Mouse (Mus musculus): Measurements from ENCODE around the gene Scamp2. TPM values are rescaled to one million over a fixed set of nuclear protein-coding genes. Genes with fewer than 3 reads are reported as not detected.

Scamp2 gene
- polyA plus RNA-seq, 2 experiments: 13.9 to 21.1 TPM

- DNase-seq (ENCODE audit: low read depth in 3 of 3, low spot score in 3 of 3) (no peak), ATAC-seq (ENCODE audit: insufficient read depth) (no peak)
- Histone ChIP-seq H3K9me3 (ENCODE audit: control insufficient read depth, low read length) (no peaks in the 10 kb centered on the region), H3K4me2 (ENCODE audit: low read depth) (peak overlapping the region; percentile 88), H3K4me3 (ENCODE audit: insufficient read depth in 1 of 2, low read depth in 2 of 2, low read length in 2 of 2) (no peak overlapping the region), H3K9ac (replicated peaks) (no peak overlapping the region; the same call in 1 of the 2 replicates), H3K27ac (no peak overlapping the region), H3K36me3 (replicated peaks; ENCODE audit: control insufficient read depth, insufficient read depth, low read depth) (no peaks in the 10 kb centered on the region), H3K4me1 (replicated peaks; ENCODE audit: control insufficient read depth in 2 of 2, insufficient read depth in 2 of 2, low read length in 1 of 2) (peaks cover 16 to 18% of the 10 kb centered on the region in 2 experiments), H3K27me3 (ENCODE audit: control insufficient read depth, insufficient read depth, low read length) (no peaks in the 10 kb centered on the region)
- 37% methylated on average over 4 of the region's 4 CpGs for WGBS (ENCODE audit: insufficient replicate concordance)
- TF ChIP-seq CTCF (IDR thresholded peaks at IDR 0.05; ENCODE audit: low read depth) (no peak), EP300 (IDR thresholded peaks at IDR 0.05; ENCODE audit: low read depth) (no peak)
Observed at GRCm38 (mm10) chr9:57562896-57563372, 2.2 kb downstream of the Scamp2 start.

DNA sequence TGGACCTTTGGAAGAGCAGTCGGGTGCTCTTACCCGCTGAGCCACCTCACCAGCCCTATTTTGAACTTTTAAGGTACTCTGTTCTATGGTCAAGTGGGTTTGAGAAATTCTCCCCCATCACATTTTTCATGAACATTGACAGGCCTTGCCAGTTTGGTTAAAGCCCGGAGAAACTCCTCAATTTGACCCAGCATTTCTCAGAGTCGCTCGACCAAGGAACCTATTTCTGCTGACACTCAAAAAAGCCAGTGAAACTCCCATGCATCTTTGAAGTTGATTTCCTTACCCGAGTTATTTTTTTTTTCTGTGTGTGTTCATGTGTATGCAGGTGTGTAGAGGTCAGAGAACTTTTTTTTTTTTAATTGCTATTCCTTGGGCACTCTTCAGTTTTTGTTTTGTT, 3.9 kb downstream of the Scamp2 start:
- WGBS (ENCODE audit: insufficient replicate concordance): 75% methylated on average over 6 of the region's 6 CpGs
- DNase-seq (ENCODE audit: low read depth in 3 of 3, low spot score in 3 of 3) (no peak), ATAC-seq (ENCODE audit: insufficient read depth) (no peak)
- no peaks in the 10 kb centered on the region for H3K27me3 ChIP-seq (ENCODE audit: control insufficient read depth, insufficient read depth, low read length)
- H3K4me2 ChIP-seq (ENCODE audit: low read depth): no peak overlapping the region
- peaks cover 16 to 18% of the 10 kb centered on the region in 2 experiments for H3K4me1 ChIP-seq (replicated peaks; ENCODE audit: control insufficient read depth in 2 of 2, insufficient read depth in 2 of 2, low read length in 1 of 2)
- no peak overlapping the region for H3K4me3 ChIP-seq (ENCODE audit: insufficient read depth in 1 of 2, low read depth in 2 of 2, low read length in 2 of 2)
- H3K9ac ChIP-seq (replicated peaks): no peak overlapping the region
- no peaks in the 10 kb centered on the region for H3K9me3 ChIP-seq (ENCODE audit: control insufficient read depth, low read length)
- TF ChIP-seq EP300 (IDR thresholded peaks at IDR 0.05; ENCODE audit: low read depth) (no peak), CTCF (IDR thresholded peaks at IDR 0.05; ENCODE audit: low read depth) (no peak)
- H3K27ac ChIP-seq: no peak overlapping the region
- H3K36me3 ChIP-seq (replicated peaks; ENCODE audit: control insufficient read depth, insufficient read depth, low read depth): no peaks in the 10 kb centered on the region

DNA sequence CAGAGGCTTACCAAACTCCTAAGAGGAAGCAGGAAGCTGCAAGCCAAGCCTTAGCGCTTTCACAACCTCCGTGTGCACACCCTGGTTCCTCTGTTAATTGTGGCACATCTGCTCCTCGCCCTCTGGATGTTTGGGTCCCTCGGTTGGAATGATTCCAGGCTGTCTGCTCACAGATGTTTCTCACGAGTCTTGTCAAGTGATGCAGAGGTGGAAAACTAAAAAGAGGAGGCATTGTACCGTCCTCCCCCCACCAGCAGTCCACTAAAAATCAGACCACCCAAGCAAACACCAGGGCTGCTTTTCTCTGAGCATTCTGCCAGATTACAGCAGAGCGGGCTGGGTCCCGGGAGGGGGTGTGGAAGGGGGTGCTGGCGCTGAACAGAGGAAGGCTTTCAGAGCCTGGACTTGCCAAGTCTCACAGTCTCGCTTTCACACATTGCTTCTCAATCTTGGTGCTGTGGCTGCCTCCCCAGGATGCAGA, 5.0 kb downstream of the Scamp2 start:
- DNase-seq (ENCODE audit: low read depth in 3 of 3, low spot score in 3 of 3) (no peak), ATAC-seq (ENCODE audit: insufficient read depth) (no peak)
- Histone ChIP-seq H3K36me3 (replicated peaks; ENCODE audit: control insufficient read depth, insufficient read depth, low read depth) (0 out of 2 replicates have a peak, but pooled peaks cover 2% of the 10 kb centered on the region), H3K4me1 (replicated peaks; ENCODE audit: control insufficient read depth in 2 of 2, insufficient read depth in 2 of 2, low read length in 1 of 2) (peaks cover 11 to 12% of the 10 kb centered on the region in 2 experiments), H3K4me3 (ENCODE audit: insufficient read depth in 1 of 2, low read depth in 2 of 2, low read length in 2 of 2) (no peak overlapping the region), H3K27me3 (ENCODE audit: control insufficient read depth, insufficient read depth, low read length) (no peaks in the 10 kb centered on the region), H3K9me3 (ENCODE audit: control insufficient read depth, low read length) (no peaks in the 10 kb centered on the region), H3K9ac (replicated peaks) (no peak overlapping the region), H3K27ac (no peak overlapping the region), H3K4me2 (ENCODE audit: low read depth) (no peak overlapping the region)
- WGBS (ENCODE audit: insufficient replicate concordance): 52% methylated on average over 10 of the region's 10 CpGs
- TF ChIP-seq EP300 (IDR thresholded peaks at IDR 0.05; ENCODE audit: low read depth): no peak
- TF ChIP-seq CTCF (IDR thresholded peaks at IDR 0.05; ENCODE audit: low read depth): no peak

- Histone ChIP-seq H3K4me3 (ENCODE audit: insufficient read depth in 1 of 2, low read depth in 2 of 2, low read length in 2 of 2) (no peak overlapping the region), H3K9ac (replicated peaks) (no peak overlapping the region), H3K27ac (no peak overlapping the region), H3K9me3 (ENCODE audit: control insufficient read depth, low read length) (no peaks in the 10 kb centered on the region), H3K4me2 (ENCODE audit: low read depth) (no peak overlapping the region), H3K36me3 (replicated peaks; ENCODE audit: control insufficient read depth, insufficient read depth, low read depth) (0 out of 2 replicates have a peak, but pooled peaks cover 2% of the 10 kb centered on the region), H3K4me1 (replicated peaks; ENCODE audit: control insufficient read depth in 2 of 2, insufficient read depth in 2 of 2, low read length in 1 of 2) (peaks cover 4 to 6% of the 10 kb centered on the region in 2 experiments), H3K27me3 (ENCODE audit: control insufficient read depth, insufficient read depth, low read length) (no peaks in the 10 kb centered on the region)
- DNase-seq (ENCODE audit: low read depth in 3 of 3, low spot score in 3 of 3): no peak
- 62% methylated on average over 8 of the region's 8 CpGs for WGBS (ENCODE audit: insufficient replicate concordance)
- no peak for ATAC-seq (ENCODE audit: insufficient read depth)
- TF ChIP-seq CTCF (IDR thresholded peaks at IDR 0.05; ENCODE audit: low read depth) (peak; percentile 62), EP300 (IDR thresholded peaks at IDR 0.05; ENCODE audit: low read depth) (no peak)
Observed at GRCm38 (mm10) chr9:57566846-57567245, 6.1 kb downstream of the Scamp2 start.

DNA sequence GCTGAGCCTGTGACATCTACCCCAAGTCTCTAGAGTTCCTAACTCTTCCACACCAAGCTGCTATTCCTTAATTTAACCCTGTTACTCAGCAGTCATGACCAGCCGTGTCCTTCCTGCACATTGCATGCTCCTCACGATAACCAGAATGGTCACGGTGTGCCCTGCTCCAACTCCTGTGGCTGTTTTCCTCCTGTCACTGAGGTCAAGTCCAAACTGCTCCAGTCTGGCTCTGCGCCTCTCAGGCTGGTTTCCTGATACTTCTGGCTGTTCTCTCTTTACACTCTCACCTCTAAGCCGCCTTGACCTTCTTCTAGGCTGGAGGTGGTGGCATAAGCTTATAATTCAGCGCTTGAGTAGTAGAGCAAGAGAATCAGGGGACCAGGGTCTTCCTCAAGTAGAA, 7.8 kb downstream of the Scamp2 start:
- Histone ChIP-seq H3K9ac (replicated peaks) (no peak overlapping the region), H3K9me3 (ENCODE audit: control insufficient read depth, low read length) (no peaks in the 10 kb centered on the region), H3K4me3 (ENCODE audit: insufficient read depth in 1 of 2, low read depth in 2 of 2, low read length in 2 of 2) (no peak overlapping the region), H3K4me2 (ENCODE audit: low read depth) (no peak overlapping the region), H3K4me1 (replicated peaks; ENCODE audit: control insufficient read depth in 2 of 2, insufficient read depth in 2 of 2, low read length in 1 of 2) (no peaks in the 10 kb centered on the region), H3K27me3 (ENCODE audit: control insufficient read depth, insufficient read depth, low read length) (no peaks in the 10 kb centered on the region), H3K27ac (no peak overlapping the region), H3K36me3 (replicated peaks; ENCODE audit: control insufficient read depth, insufficient read depth, low read depth) (0 out of 2 replicates have a peak, but pooled peaks cover 2% of the 10 kb centered on the region)
- TF ChIP-seq EP300 (IDR thresholded peaks at IDR 0.05; ENCODE audit: low read depth) (no peak), CTCF (IDR thresholded peaks at IDR 0.05; ENCODE audit: low read depth) (no peak)
- no peak for ATAC-seq (ENCODE audit: insufficient read depth)
- 83% methylated on average over 6 of the region's 6 CpGs for WGBS (ENCODE audit: insufficient replicate concordance)
- DNase-seq (ENCODE audit: low read depth in 3 of 3, low spot score in 3 of 3): no peak

All from liver, embryonic 14.5 days (tissue).